Mouse (Mus musculus): ENCODE results near the gene Nup155.

Gene Nup155

GRCm38 (mm10) chr15:8190435-8190834, 81.4 kb downstream of the Nup155 start:
- no peak for DNase-seq (ENCODE audit: low spot score in 2 of 2)

- DNase-seq (ENCODE audit: low spot score in 2 of 2): no peak
These were observed 91.2 kb downstream of the Nup155 start for GRCm38 (mm10) chr15:8200317-8200716.

- no peak for DNase-seq (ENCODE audit: low spot score in 2 of 2)
These were observed 99.3 kb downstream of the Nup155 start for GRCm38 (mm10) chr15:8208362-8208761.

All from right cerebral cortex, postnatal 10 days (tissue).